Mouse (Mus musculus) ES-E14 (cell line): ENCODE data around the gene Acvr1b. TPM values are rescaled to one million over a fixed set of nuclear protein-coding genes. Genes with fewer than 3 reads are reported as not detected.

Experiments used
- DNase-seq: peaks from one replicate; pipeline ENCODE4 v3.0.0-alpha.2; 2013; ENCODE audit warnings: low read depth, low spot score
- H3K27ac ChIP-seq: 2 replicates; pipeline ENCODE4 v1.5.1; 2012; ENCODE audit warnings: low read depth, mild to moderate bottlenecking, low read length, moderate library complexity, mixed read lengths; ENCODE audit not compliant: poor library complexity, insufficient read depth, severe bottlenecking
- H3K36me3 ChIP-seq: 2 replicates; pipeline ENCODE4 v1.6.1; 2012; ENCODE audit warnings: mild to moderate bottlenecking, low read length, moderate library complexity, mixed read lengths; ENCODE audit not compliant: control insufficient read depth, poor library complexity, insufficient read depth, severe bottlenecking
- H3K4me1 ChIP-seq, 2 experiments: fragments of 150-350 bp in 1 of 2; sonication (generic) in 1 of 2; 2 replicates each; pipeline ENCODE4 v1.6.1; 2012; ENCODE audit warnings: low read length in 2 of 2, mild to moderate bottlenecking in 1 of 2, mixed read lengths in 1 of 2; ENCODE audit not compliant: control insufficient read depth in 2 of 2, insufficient read depth in 2 of 2, poor library complexity in 1 of 2
- H3K4me3 ChIP-seq, 2 experiments: fragments of 150-350 bp in 1 of 2; sonication (generic) in 1 of 2; 2 replicates each; pipeline ENCODE4 v1.5.1; 2012; ENCODE audit warnings: low read length in 2 of 2, low read depth in 1 of 2, mild to moderate bottlenecking in 1 of 2, mixed read lengths in 1 of 2; ENCODE audit not compliant: insufficient read depth in 1 of 2, poor library complexity in 1 of 2, severe bottlenecking in 1 of 2
- H3K9ac ChIP-seq: 2 replicates; pipeline ENCODE4 v1.6.1; 2012; ENCODE audit warnings: low read depth, mild to moderate bottlenecking, low read length, mixed read lengths; ENCODE audit not compliant: poor library complexity, insufficient read depth, severe bottlenecking
- H3K9me3 ChIP-seq: fragments of 150-350 bp; sonication (generic); 2 replicates; pipeline ENCODE4 v1.6.1; 2012; ENCODE audit warnings: low read depth, mild to moderate bottlenecking, low read length; ENCODE audit not compliant: control insufficient read depth, insufficient read depth
- CHD2 ChIP-seq: IDR thresholded peaks from 2 replicates; pipeline ENCODE4 v1.6.1; 2014; ENCODE audit warnings: mild to moderate bottlenecking, low read depth, low read length, inconsistent platforms
- HCFC1 ChIP-seq: IDR thresholded peaks from 2 replicates; pipeline ENCODE4 v1.6.1; 2012; ENCODE audit warnings: low read length, inconsistent platforms, borderline replicate concordance; ENCODE audit not compliant: insufficient read depth
- MAFK ChIP-seq: IDR thresholded peaks from 2 replicates; pipeline ENCODE4 v1.6.1; 2014; ENCODE audit warnings: mild to moderate bottlenecking, low read depth, low read length, inconsistent platforms; ENCODE audit not compliant: insufficient read depth
- ZC3H11A ChIP-seq: IDR thresholded peaks from 2 replicates; pipeline ENCODE4 v1.6.1; 2012; ENCODE audit warnings: low read depth, mild to moderate bottlenecking, inconsistent platforms, low read length, borderline replicate concordance
- ZNF384 ChIP-seq: IDR thresholded peaks from 2 replicates; pipeline ENCODE4 v1.6.1; 2012; ENCODE audit warnings: low read depth, low read length, inconsistent platforms
- in situ Hi-C, 2 experiments: fragments of 600-800 bp; cut with MboI; formaldehyde crosslinking; loops; one replicate each; pipeline ENCODE4 v1.15.1; 2025; ENCODE audit warnings: low sequenced_read_pairs in 2 of 2, inconsistent platforms in 1 of 2; ENCODE audit not compliant: unreplicated experiment in 2 of 2
- total RNA-seq: library from RNA; depleted of rRNA; stranded (reverse); fragments of 300-350 nt; gene quantifications from 2 replicates; pipeline ENCODE4 v1.2.3, GENCODE M21; 2012

Gene Acvr1b
- total RNA-seq, 1 experiment, result 26.4 TPM

DNA sequence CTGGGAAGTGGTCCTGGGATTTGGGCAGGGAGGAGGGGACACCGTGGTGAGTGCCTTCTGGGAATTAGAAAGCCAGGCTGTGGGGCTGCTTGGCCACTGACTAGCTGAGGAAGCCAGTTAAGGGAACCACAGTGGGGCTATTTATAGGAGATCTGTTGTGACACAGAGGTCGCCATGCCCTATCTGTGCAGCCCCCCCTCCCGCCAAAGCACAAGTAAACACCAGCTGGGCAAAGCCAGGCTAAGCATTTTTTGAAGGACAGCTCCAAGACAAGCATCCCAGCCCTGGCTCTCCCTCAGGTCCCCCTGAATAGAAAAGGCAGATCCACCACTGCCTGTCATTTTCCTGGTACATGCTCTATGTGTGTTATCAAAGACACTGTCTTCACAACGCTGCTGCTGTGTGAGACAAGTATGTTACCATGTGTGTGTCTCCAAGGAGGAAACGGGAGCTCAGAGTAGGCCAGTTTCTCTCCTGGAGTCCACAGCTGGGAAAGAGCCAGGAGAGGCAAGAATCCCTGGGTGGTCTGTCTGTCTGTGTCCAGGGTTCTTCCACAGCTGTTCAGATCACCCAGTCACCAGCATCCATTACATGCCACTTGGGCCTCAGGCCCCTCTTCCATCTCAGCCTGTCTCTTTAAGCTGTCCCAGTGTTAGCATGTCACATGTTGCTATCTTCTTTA is 74.3 kb downstream of the Acvr1b start:
- H3K4me1 ChIP-seq, result peaks cover 0 to 4% of the 10 kb centered on the region in 2 experiments; a peak in 1 of 4 replicates
- in situ Hi-C loops, result no loop called here
- H3K9me3 ChIP-seq, result no peaks in the 10 kb centered on the region
- no peak for DNase-seq
- no peaks in the 10 kb centered on the region for H3K36me3 ChIP-seq
- H3K27ac ChIP-seq, result no peak overlapping the region
- no peak overlapping the region for H3K4me3 ChIP-seq
- no peak overlapping the region for H3K9ac ChIP-seq
- no peak for TF ChIP-seq CHD2
- TF ChIP-seq ZC3H11A, result no peak
- no peak for TF ChIP-seq MAFK
- no peak for TF ChIP-seq HCFC1
- no peak for TF ChIP-seq ZNF384

DNA sequence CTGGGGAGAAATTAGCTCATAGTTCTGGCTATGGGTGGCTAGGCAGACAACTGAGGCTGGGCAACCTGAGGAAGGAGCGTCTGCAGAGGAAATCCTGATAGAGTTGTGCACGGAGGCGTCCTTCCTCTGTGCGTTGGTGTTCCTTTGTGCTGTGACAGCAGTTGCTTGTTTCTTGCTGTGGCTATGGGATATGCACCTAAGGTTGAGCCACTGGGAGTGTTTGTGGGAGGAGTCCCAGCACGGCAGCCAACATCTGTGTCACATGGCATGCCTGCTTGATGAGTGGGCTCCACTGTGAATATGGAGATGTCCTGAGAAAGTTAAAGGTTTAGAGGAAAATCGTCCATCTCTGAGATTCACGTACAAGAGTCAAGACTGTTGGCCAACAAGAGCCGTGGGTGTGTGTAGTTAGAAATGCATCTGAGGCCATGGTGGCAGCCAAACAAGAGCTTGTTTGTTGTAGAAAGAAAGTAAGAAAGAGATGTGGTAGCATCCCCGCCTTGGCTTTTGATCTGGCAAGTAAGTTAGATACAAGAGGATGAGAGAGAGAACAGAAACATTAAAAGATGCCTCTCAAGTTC is 76.4 kb downstream of the Acvr1b start:
- no peaks in the 10 kb centered on the region for H3K36me3 ChIP-seq
- H3K4me1 ChIP-seq, result peaks cover 0 to 10% of the 10 kb centered on the region in 2 experiments; a peak in 1 of 4 replicates
- no peak for DNase-seq
- TF ChIP-seq CHD2 (no peak), HCFC1 (no peak), ZC3H11A (no peak), ZNF384 (no peak), MAFK (no peak)
- H3K9ac ChIP-seq, result no peak overlapping the region
- H3K27ac ChIP-seq, result no peak overlapping the region
- in situ Hi-C loops, result no loop called here
- no peaks in the 10 kb centered on the region for H3K9me3 ChIP-seq
- H3K4me3 ChIP-seq, result no peak overlapping the region

DNA sequence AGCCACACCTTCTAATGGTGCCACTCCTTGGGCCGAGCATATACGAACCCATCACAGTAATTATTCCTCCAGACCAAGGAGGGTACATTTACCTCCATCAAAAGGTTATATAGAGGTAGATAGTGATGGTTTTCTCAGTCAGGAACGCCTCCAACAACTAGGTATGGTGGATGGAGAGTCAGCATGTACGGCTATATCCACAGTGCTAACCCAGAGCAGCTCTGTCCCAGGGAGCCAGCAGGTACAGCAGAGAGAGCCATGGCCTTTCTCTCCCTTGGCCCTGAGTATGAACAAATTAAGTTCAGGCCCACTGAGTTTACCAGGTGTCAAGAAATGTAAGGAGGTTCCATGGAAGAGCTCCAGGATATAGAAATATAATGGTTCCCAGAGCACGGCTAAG is 78.1 kb downstream of the Acvr1b start:
- TF ChIP-seq HCFC1 (no peak), MAFK (no peak), CHD2 (no peak), ZC3H11A (no peak), ZNF384 (no peak)
- H3K9me3 ChIP-seq, result no peaks in the 10 kb centered on the region
- DNase-seq, result no peak
- no peak overlapping the region for H3K9ac ChIP-seq
- no peaks in the 10 kb centered on the region for H3K36me3 ChIP-seq
- H3K4me3 ChIP-seq, result no peak overlapping the region
- H3K4me1 ChIP-seq, result peaks cover 0 to 20% of the 10 kb centered on the region in 2 experiments
- in situ Hi-C loops, result no loop called here
- no peak overlapping the region for H3K27ac ChIP-seq

DNA sequence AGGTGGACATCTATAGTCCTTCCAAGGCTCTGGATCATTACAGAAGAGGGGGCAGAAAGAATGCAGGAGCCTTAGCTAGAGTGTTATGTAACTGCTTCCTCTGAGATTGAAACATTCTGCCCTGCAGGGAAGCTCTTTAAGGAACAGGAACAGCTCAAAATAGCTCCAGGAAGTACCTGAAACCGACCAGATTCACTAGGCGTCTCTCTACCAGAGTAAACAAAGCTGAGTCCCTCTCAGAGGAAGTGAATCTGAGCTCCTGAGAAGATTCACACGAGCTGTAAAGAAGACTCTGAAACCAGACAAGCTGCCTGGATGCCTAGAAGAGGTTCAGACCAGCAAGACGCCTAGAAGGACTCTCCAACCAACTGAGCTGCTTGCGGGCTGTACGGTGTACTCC is 78.7 kb downstream of the Acvr1b start:
- Histone ChIP-seq H3K4me3 (no peak overlapping the region), H3K4me1 (peaks cover 0 to 22% of the 10 kb centered on the region in 2 experiments), H3K36me3 (no peaks in the 10 kb centered on the region), H3K27ac (no peak overlapping the region), H3K9me3 (no peaks in the 10 kb centered on the region), H3K9ac (no peak overlapping the region)
- in situ Hi-C loops, result no loop called here
- TF ChIP-seq CHD2 (no peak), ZC3H11A (no peak), ZNF384 (no peak), MAFK (no peak), HCFC1 (no peak)
- DNase-seq, result no peak
